Mouse (Mus musculus): ENCODE measurements around the gene Tecpr2.

DNA sequence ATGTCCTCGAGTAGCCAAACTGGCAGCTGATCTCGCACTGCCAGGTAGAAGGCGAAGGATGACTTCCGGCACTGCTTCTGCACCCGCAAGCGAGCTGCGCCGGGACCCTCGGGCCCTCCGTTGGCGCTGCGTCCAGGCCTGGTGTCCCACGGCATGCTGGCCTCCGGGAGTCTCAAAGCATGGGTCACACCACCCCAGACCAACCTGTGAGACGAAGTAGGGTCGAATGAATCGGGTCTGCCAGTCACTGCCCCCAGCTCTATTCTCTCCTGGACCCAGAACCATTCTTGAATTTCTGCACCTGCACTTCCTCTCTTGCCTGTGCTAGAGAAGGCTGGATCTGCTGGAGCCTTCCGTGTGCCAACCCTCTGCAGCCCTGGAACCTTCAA, 88.3 kb downstream of the Tecpr2 start:
- TF ChIP-seq POLR2A (IDR thresholded peaks at IDR 0.05; ENCODE audit: low read depth, low read length) (no peak), CTCF (conservative IDR thresholded peaks at IDR 0.05 in 1 of 2, IDR thresholded peaks at IDR 0.05 in 1 of 2; ENCODE audit: low read depth in 2 of 2, low read length in 2 of 2) (no peak), RAD21 (IDR thresholded peaks at IDR 0.05; ENCODE audit: low read depth, low read length) (no peak), SIN3A (IDR thresholded peaks at IDR 0.05; ENCODE audit: low read length) (no peak), MEF2A (IDR thresholded peaks at IDR 0.05; ENCODE audit: borderline replicate concordance, low read depth, low read length) (no peak), ZC3H11A (IDR thresholded peaks at IDR 0.05; ENCODE audit: low read depth, low read length) (no peak), NRF1 (IDR thresholded peaks at IDR 0.05; ENCODE audit: low read depth, low read length) (no peak), MAX (IDR thresholded peaks at IDR 0.05; ENCODE audit: low read length) (no peak), ZMIZ1 (IDR thresholded peaks at IDR 0.05; ENCODE audit: low read depth, low read length) (no peak), CHD2 (IDR thresholded peaks at IDR 0.05; ENCODE audit: low read length) (no peak), PAX5 (IDR thresholded peaks at IDR 0.05; ENCODE audit: low read length) (no peak), ZNF384 (IDR thresholded peaks at IDR 0.05; ENCODE audit: low read depth, low read length) (no peak)

All from CH12.LX (cell line).